Mouse (Mus musculus): ENCODE data around the gene Large2.

DNA sequence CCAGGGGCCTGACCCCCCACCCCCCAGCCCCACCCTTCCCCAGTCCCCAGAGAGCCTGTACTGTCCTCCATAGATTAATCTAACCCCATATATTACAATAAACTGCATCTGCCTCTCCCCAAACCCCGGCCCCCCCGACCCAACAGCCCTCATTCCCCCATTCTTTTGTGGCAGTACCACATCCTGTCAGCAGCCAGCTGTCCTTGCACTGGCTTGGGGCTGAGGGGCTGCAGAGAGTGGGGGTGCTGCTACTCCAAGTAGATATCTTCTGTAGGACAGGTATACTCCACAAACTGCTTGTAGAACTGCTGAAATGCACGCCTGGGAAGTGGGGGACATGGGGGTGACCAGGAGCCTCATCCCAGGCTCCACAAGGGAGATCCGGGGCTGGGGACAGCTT is 9.4 kb upstream of the Large2 start:
- TF ChIP-seq EP300 (optimal IDR thresholded peaks at IDR 0.05) (no peak), CTCF (IDR thresholded peaks at IDR 0.05; ENCODE audit: low read depth) (no peak)
